7 mouse cellular contexts compared by ENCODE assay signal in the genomic region with DNA sequence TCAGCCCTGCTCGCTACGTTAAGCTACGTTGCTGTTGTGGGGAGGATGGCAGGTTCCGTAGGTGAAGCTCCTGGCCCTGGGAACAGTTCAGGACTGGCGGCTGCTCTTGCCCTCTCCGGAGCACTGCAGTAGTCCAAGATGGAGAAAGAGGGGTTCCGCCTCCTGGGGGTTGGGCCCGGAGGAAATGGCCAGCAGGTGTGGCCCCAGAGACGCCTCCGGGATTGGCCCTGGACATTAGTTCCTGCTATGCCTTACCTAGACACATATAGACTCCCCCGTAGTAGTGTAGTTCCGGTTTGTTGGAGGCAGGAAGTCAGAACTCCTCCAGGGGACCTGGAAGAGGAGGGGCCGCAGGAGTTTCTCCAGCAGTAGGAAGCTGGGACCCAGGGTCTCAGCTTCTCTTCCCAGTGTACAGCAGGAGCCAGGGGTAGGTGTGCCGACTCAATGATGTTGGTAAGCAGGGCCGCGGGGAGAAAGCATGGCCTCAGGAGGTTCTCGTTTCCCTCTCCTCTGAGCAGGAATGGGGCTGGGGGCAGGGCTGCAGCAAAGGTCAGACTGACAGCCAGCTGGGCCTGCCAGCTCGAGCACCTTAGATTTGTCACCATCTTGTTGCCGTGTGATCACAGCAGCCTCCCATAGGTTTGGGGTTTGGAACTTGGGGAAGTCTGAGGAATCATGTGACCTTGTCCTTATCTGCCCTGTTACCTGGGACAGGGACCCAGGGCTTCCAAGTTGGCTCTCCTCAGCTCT. TPM values are rescaled to one million over a fixed set of nuclear protein-coding genes. Genes with fewer than 3 reads are reported as not detected.
A peak's percentile ranks its signal among the peaks of the same experiment; 100 is the strongest.
DNase-seq lines count a peak whose midpoint lies in the region; ATAC-seq and TF ChIP-seq lines count a peak whose summit lies in the region.

No protein-coding gene starts in this region.

- H3K27ac ChIP-seq in spleen, adult 2 months (ENCODE audit: insufficient read depth, low read length): no peak overlapping the region
- peak overlapping the region; percentile 61 for H3K27ac ChIP-seq in limb, embryonic 14.5 days (replicated peaks; ENCODE audit: low read depth, low read length)

- no peak for TF ChIP-seq POLR2A in spleen, adult 2 months (IDR thresholded peaks at IDR 0.05; ENCODE audit: low read depth, low read length)
- no peak for TF ChIP-seq POLR2A in limb, embryonic 14.5 days (IDR thresholded peaks at IDR 0.05; ENCODE audit: borderline replicate concordance, extremely low read depth, insufficient read depth, insufficient read length)

- TF ChIP-seq CTCF in spleen, adult 2 months (IDR thresholded peaks at IDR 0.05; ENCODE audit: extremely low read depth, insufficient read depth, insufficient read length, insufficient replicate concordance): no peak

- H3K4me2 ChIP-seq in limb, embryonic 14.5 days (replicated peaks; ENCODE audit: low read depth, low read length, severe bottlenecking): 0 out of 2 replicates have a peak overlapping the region, but pooled peaks have one; percentile 5

- H3K36me3 ChIP-seq in spleen, adult 2 months (ENCODE audit: control insufficient read depth, insufficient read depth, low read length): peaks cover 28% of the 10 kb centered on the region
- H3K36me3 ChIP-seq in limb, embryonic 14.5 days (ENCODE audit: control insufficient read depth, insufficient read depth, low read length): peaks cover 38% of the 10 kb centered on the region

- peak overlapping the region; percentile 39 for H3K4me3 ChIP-seq in spleen, adult 2 months (ENCODE audit: extremely low read depth, insufficient read depth, insufficient read length)
- H3K4me3 ChIP-seq in limb, embryonic 14.5 days (replicated peaks; ENCODE audit: low read length): no peak overlapping the region

- H3K27me3 ChIP-seq in spleen, adult 2 months (ENCODE audit: control insufficient read depth, insufficient read depth, low read length): no peaks in the 10 kb centered on the region
- H3K27me3 ChIP-seq in limb, embryonic 14.5 days (ENCODE audit: control insufficient read depth, insufficient read depth, low read length): no peaks in the 10 kb centered on the region

- DNase-seq in spleen, adult 2 months (ENCODE audit: low read depth in 1 of 2, low spot score in 2 of 2): no peak
- DNase-seq in spleen, postnatal 10 days (ENCODE audit: low spot score in 2 of 2): no peak
- DNase-seq in limb, embryonic 14.5 days (ENCODE audit: low spot score): no peak
- DNase-seq in adrenal gland, postnatal 25 days: no peak
- no peak for DNase-seq in left cerebral cortex, postnatal 36 days (ENCODE audit: low spot score in 2 of 2)

- peak; percentile 50 for ATAC-seq in granulocyte monocyte progenitor cell, adult 5-6 weeks (replicated peaks; ENCODE audit: poor library complexity, severe bottlenecking)
- no peak for ATAC-seq in limb, embryonic 14.5 days (ENCODE audit: low FRiP score, low read depth)
- peak; percentile 58 for ATAC-seq in neutrophil, adult 5-6 weeks (ENCODE audit: extremely low read depth, insufficient number of reproducible peaks, low FRiP score, poor library complexity, severe bottlenecking)

- no peak overlapping the region for H3K9ac ChIP-seq in limb, embryonic 14.5 days (ENCODE audit: low read depth, low read length, severe bottlenecking)

- WGBS in spleen, adult 2 months: 13% methylated on average over 19 of the region's 19 CpGs
- 48% methylated on average over 19 of the region's 19 CpGs for WGBS in limb, embryonic 14.5 days

- intact Hi-C loops in left cerebral cortex, postnatal 36 days (cut with DNase I): no loop called here

- H3K9me3 ChIP-seq in limb, embryonic 14.5 days (ENCODE audit: control insufficient read depth, low read length): no peaks in the 10 kb centered on the region

- H3K4me1 ChIP-seq in spleen, adult 2 months (ENCODE audit: control insufficient read depth, insufficient read depth, insufficient read length): peaks cover 17% of the 10 kb centered on the region; the same call in 1 of the 2 replicates
- peaks cover 35% of the 10 kb centered on the region for H3K4me1 ChIP-seq in limb, embryonic 14.5 days (ENCODE audit: control insufficient read depth, insufficient read depth, low read length)

RNA-seq across cellular contexts. Expression of a gene that starts 16.5 kb away (rescaled TPM):
- 2,439 and 2,476 TPM in 2 replicates for polyA plus RNA-seq in spleen, adult 2 months (2012; rRNA removed)
- total RNA-seq in granulocyte monocyte progenitor cell, adult 5-6 weeks (2014; fragmentation: Nextera tagmentation): 2,324 and 2,796 TPM in 2 replicates
- 1,887 and 2,078 TPM in 2 replicates for total RNA-seq in granulocyte monocyte progenitor cell, adult 5-6 weeks (2017)
- 3,411 and 4,152 TPM in 2 replicates for polyA plus RNA-seq in limb, embryonic 14.5 days (2012; rRNA removed)
- 2,030 and 2,068 TPM in 2 replicates for polyA plus RNA-seq in limb, embryonic 14.5 days (2014; fragmentation: Nextera tagmentation; extraction: Ambion mirVana)
- total RNA-seq in neutrophil, adult 5-6 weeks (2017): 808 and 842 TPM in 2 replicates
- total RNA-seq in adrenal gland, postnatal 25 days (2021): 743 and 806 TPM in 2 replicates
- total RNA-seq in left cerebral cortex, postnatal 36 days (2021): 100 to 1,000 TPM; 173 to 213 TPM

RNA-seq across cellular contexts. Expression of a gene that starts 22.2 kb away (rescaled TPM):
- 48.3 and 61.8 TPM in 2 replicates for polyA plus RNA-seq in spleen, adult 2 months (2012; rRNA removed)
- 26.9 and 43.5 TPM in 2 replicates for total RNA-seq in granulocyte monocyte progenitor cell, adult 5-6 weeks (2014; fragmentation: Nextera tagmentation)
- total RNA-seq in granulocyte monocyte progenitor cell, adult 5-6 weeks (2017): 33.4 and 37.4 TPM in 2 replicates
- 47.0 and 59.2 TPM in 2 replicates for polyA plus RNA-seq in limb, embryonic 14.5 days (2012; rRNA removed)
- 42.8 and 49.7 TPM in 2 replicates for polyA plus RNA-seq in limb, embryonic 14.5 days (2014; fragmentation: Nextera tagmentation; extraction: Ambion mirVana)
- total RNA-seq in neutrophil, adult 5-6 weeks (2017): 37.0 and 39.8 TPM in 2 replicates
- 71.9 and 76.6 TPM in 2 replicates for total RNA-seq in adrenal gland, postnatal 25 days (2021)
- total RNA-seq in left cerebral cortex, postnatal 36 days (2021): 10 to 100 TPM; 61.2 to 69.0 TPM

RNA-seq across cellular contexts. Expression of a gene that starts 36.3 kb away (rescaled TPM):
- 63.8 and 76.1 TPM in 2 replicates for polyA plus RNA-seq in spleen, adult 2 months (2012; rRNA removed)
- total RNA-seq in granulocyte monocyte progenitor cell, adult 5-6 weeks (2014; fragmentation: Nextera tagmentation): 56.2 and 57.1 TPM in 2 replicates
- total RNA-seq in granulocyte monocyte progenitor cell, adult 5-6 weeks (2017): 110 and 111 TPM in 2 replicates
- 119 and 145 TPM in 2 replicates for polyA plus RNA-seq in limb, embryonic 14.5 days (2012; rRNA removed)
- polyA plus RNA-seq in limb, embryonic 14.5 days (2014; fragmentation: Nextera tagmentation; extraction: Ambion mirVana): 25.0 and 26.3 TPM in 2 replicates
- total RNA-seq in neutrophil, adult 5-6 weeks (2017): 242 and 288 TPM in 2 replicates
- 38.4 and 45.8 TPM in 2 replicates for total RNA-seq in adrenal gland, postnatal 25 days (2021)
- total RNA-seq in left cerebral cortex, postnatal 36 days (2021): 10 to 100 TPM; 15.1 to 24.7 TPM

RNA-seq across cellular contexts. Expression of a gene that starts 58.3 kb away (rescaled TPM):
- 19.6 and 28.2 TPM in 2 replicates for polyA plus RNA-seq in spleen, adult 2 months (2012; rRNA removed)
- total RNA-seq in granulocyte monocyte progenitor cell, adult 5-6 weeks (2014; fragmentation: Nextera tagmentation): 9.2 and 23.1 TPM in 2 replicates
- total RNA-seq in granulocyte monocyte progenitor cell, adult 5-6 weeks (2017): 2.9 and 7.1 TPM in 2 replicates
- 69.2 and 82.4 TPM in 2 replicates for polyA plus RNA-seq in limb, embryonic 14.5 days (2012; rRNA removed)
- polyA plus RNA-seq in limb, embryonic 14.5 days (2014; fragmentation: Nextera tagmentation; extraction: Ambion mirVana): 20.4 and 24.1 TPM in 2 replicates
- 6.1 and 11.3 TPM in 2 replicates for total RNA-seq in neutrophil, adult 5-6 weeks (2017)
- 25.2 and 38.3 TPM in 2 replicates for total RNA-seq in adrenal gland, postnatal 25 days (2021)
- total RNA-seq in left cerebral cortex, postnatal 36 days (2021): 10 to 100 TPM; 19.7 to 51.7 TPM
